Mouse (Mus musculus) spleen, adult 12 weeks (tissue): ENCODE data around the gene Spata2.

Experiments
- DNase-seq: peaks from one replicate; pipeline ENCODE4 v3.0.0; 2022; ENCODE audit warnings: low spot score

Spata2 gene

GRCm38 (mm10) chr2:167445911-167446780 lies 46.5 kb downstream of the Spata2 start:
- DNase-seq: no peak

- no peak for DNase-seq
Measured at GRCm38 (mm10) chr2:167443411-167444193, 49.1 kb downstream of the Spata2 start.

- no peak for DNase-seq
Measured at GRCm38 (mm10) chr2:167439422-167439821, 53.3 kb downstream of the Spata2 start.

- DNase-seq: no peak
Measured at GRCm38 (mm10) chr2:167436371-167436770, 56.3 kb downstream of the Spata2 start.

GRCm38 (mm10) chr2:167435631-167436030 lies 57.1 kb downstream of the Spata2 start:
- no peak for DNase-seq

- no peak for DNase-seq
Measured at GRCm38 (mm10) chr2:167434570-167434969, 58.1 kb downstream of the Spata2 start.

GRCm38 (mm10) chr2:167431418-167431776 lies 61.3 kb downstream of the Spata2 start:
- DNase-seq: peak; percentile 38
